Mouse (Mus musculus) liver, embryonic 11.5 days (tissue): ENCODE data around the gene Fto. TPM values are rescaled to one million over a fixed set of nuclear protein-coding genes. Genes with fewer than 3 reads are reported as not detected.

Experiments used
- ATAC-seq: fragments of 200-750 bp; cut with Nextera tagmentation; replicated peaks from 2 replicates; pipeline ENCODE4 v1.8.0; 2017; ENCODE audit warnings: moderate number of reproducible peaks, mild to moderate bottlenecking, moderate TSS enrichment, moderate library complexity; ENCODE audit not compliant: low FRiP score
- DNase-seq: peaks from one replicate; pipeline ENCODE4 v3.0.0-alpha.2; 2017; ENCODE audit warnings: low spot score
- H3K27ac ChIP-seq: fragments of 300-500 bp; sonication (generic); 2 replicates; pipeline ENCODE4 v1.5.1; 2014; ENCODE audit warnings: mild to moderate bottlenecking, low read depth, low read length, control low read depth
- H3K27me3 ChIP-seq: fragments of 300-500 bp; sonication (generic); replicated peaks from 2 replicates; pipeline ENCODE4 v1.6.1; 2014; ENCODE audit warnings: low read length, mixed read lengths; ENCODE audit not compliant: control insufficient read depth, insufficient read depth
- H3K36me3 ChIP-seq: fragments of 300-500 bp; sonication (generic); 2 replicates; pipeline ENCODE4 v1.6.1; 2014; ENCODE audit warnings: mild to moderate bottlenecking, low read length, moderate library complexity, mixed read lengths; ENCODE audit not compliant: control insufficient read depth, insufficient read depth
- H3K4me1 ChIP-seq: fragments of 300-500 bp; sonication (generic); replicated peaks from 2 replicates; pipeline ENCODE4 v1.6.1; 2014; ENCODE audit warnings: low read length, mixed read lengths; ENCODE audit not compliant: control insufficient read depth, insufficient read depth
- H3K4me2 ChIP-seq: fragments of 300-500 bp; sonication (generic); 2 replicates; pipeline ENCODE4 v1.6.1; 2014; ENCODE audit warnings: mild to moderate bottlenecking, control low read depth, moderate library complexity
- H3K4me3 ChIP-seq: fragments of 300-500 bp; sonication (generic); 2 replicates; pipeline ENCODE4 v1.5.1; 2014; ENCODE audit warnings: low read depth, low read length, control low read depth
- H3K9ac ChIP-seq: fragments of 300-500 bp; sonication (generic); 2 replicates; pipeline ENCODE4 v1.6.1; 2014; ENCODE audit warnings: low read depth, low read length, control low read depth
- H3K9me3 ChIP-seq: fragments of 300-500 bp; sonication (generic); 2 replicates; pipeline ENCODE4 v1.6.1; 2016; ENCODE audit warnings: low read length, inconsistent platforms, mixed read lengths; ENCODE audit not compliant: control insufficient read depth
- WGBS: fragments of 180-500 bp; shearing (Covaris S2); extraction: QIAGEN DNeasy Blood & Tissue Kit; methylation state at CpG from one replicate; pipeline ENCODE4 v1.1.7; 2014; 5-methylcytosine and 5-hydroxymethylcytosine counted together
- polyA plus RNA-seq: library from polyadenylated mRNA; unstranded; fragments of >200 nt; fragmentation: Nextera tagmentation; extraction: Ambion mirVana; gene quantifications from 2 replicates; pipeline ENCODE4 v1.2.1, GENCODE M21; 2014

The Fto gene
- polyA plus RNA-seq, 1 experiment from 2014 or later: 56.1 TPM

- no peak for DNase-seq
- peaks cover 17% of the 10 kb centered on the region for H3K4me1 ChIP-seq
These were observed 34.3 kb downstream of the Fto start for GRCm38 (mm10) chr8:91347595-91347994.

DNA sequence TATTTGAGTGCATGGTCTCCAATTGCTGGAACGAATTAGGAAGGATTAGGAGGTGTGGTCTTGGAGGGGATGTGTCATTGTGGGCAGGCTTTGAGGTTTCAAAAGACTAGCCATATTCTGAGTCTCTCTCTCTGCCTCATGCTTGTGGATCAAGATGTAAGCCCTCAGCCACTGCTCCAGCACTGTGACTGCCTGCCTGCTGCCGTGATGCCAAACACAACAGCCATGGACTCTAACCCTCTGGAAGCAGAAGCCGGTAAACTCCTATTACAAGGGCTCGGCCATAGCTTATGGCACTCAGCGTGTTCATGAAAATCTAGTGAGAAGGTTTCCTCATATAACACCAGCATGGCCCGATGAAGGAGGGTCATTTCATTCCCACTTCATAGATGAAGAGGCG lies 36.5 kb downstream of the Fto start:
- no peak for ATAC-seq
- no peak overlapping the region for H3K27ac ChIP-seq
- no peaks in the 10 kb centered on the region for H3K9me3 ChIP-seq
- no peak overlapping the region for H3K9ac ChIP-seq
- H3K4me1 ChIP-seq: peaks cover 14% of the 10 kb centered on the region
- no peaks in the 10 kb centered on the region for H3K27me3 ChIP-seq
- 90% methylated on average over 7 of the region's 7 CpGs for WGBS
- no peaks in the 10 kb centered on the region for H3K36me3 ChIP-seq
- H3K4me2 ChIP-seq: no peak overlapping the region
- H3K4me3 ChIP-seq: no peak overlapping the region
- no peak for DNase-seq

More at GRCm38 (mm10) chr8:91347595-91347994, 34.3 kb downstream of the Fto start:
- 69% methylated on average over 6 of the region's 6 CpGs for WGBS
- Histone ChIP-seq H3K9me3 (no peaks in the 10 kb centered on the region), H3K36me3 (no peaks in the 10 kb centered on the region), H3K27me3 (no peaks in the 10 kb centered on the region), H3K27ac (no peak overlapping the region), H3K9ac (no peak overlapping the region), H3K4me3 (no peak overlapping the region), H3K4me2 (no peak overlapping the region)
- ATAC-seq: no peak

DNA sequence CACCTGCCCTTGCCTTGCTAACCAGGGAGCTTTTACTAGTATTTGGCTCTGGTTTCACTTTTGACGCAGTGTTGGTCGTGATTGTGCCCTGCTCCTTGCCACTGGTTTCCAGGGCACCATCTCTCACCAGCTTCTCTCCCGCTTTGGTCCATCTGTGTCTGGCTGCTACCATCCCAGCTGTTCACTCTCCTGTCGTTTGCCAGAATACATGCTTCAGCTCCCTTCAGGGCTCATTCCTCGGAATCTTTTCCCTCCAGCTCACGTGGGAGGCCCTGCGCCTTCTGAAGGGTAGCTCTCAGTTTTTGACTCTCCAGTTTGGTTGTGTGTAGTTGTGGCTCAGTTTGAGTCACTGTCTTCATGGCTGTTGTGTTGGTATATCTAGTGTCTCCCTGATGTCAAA lies 37.3 kb downstream of the Fto start:
- Histone ChIP-seq H3K27me3 (no peaks in the 10 kb centered on the region), H3K27ac (no peak overlapping the region), H3K4me3 (no peak overlapping the region), H3K4me1 (peaks cover 14% of the 10 kb centered on the region), H3K4me2 (no peak overlapping the region), H3K9ac (no peak overlapping the region), H3K36me3 (no peaks in the 10 kb centered on the region), H3K9me3 (no peaks in the 10 kb centered on the region)
- ATAC-seq: no peak
- WGBS: 74% methylated on average over 7 of the region's 7 CpGs
- DNase-seq: no peak

DNA sequence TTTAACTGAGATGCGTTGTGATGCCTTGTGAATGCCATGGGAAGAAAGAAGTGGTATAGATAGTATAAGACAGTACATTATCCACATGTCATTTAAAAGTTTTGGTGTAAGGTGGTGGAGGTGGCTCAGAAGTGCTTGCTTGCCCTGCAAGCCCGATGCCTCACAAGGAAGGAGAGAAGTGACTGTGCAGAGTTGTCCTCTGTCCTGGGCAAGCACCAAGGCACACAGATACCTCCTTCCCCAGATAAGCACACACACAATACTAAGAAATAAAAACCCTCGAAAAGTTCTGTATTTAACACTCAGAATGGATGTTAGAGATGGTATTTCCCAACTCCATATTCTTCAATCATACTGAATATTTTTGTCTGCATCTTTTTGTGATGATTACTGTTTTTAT lies 39.3 kb downstream of the Fto start:
- Histone ChIP-seq H3K4me2 (no peak overlapping the region), H3K36me3 (no peaks in the 10 kb centered on the region), H3K4me1 (peaks cover 8% of the 10 kb centered on the region), H3K27me3 (no peaks in the 10 kb centered on the region), H3K9ac (no peak overlapping the region), H3K9me3 (no peaks in the 10 kb centered on the region), H3K4me3 (no peak overlapping the region), H3K27ac (peak overlapping the region; percentile 43; the same call in 1 of the 2 replicates)
- ATAC-seq (peak; percentile 78), DNase-seq (no peak)
- WGBS: 67% methylated on average over 3 of the region's 3 CpGs

DNA sequence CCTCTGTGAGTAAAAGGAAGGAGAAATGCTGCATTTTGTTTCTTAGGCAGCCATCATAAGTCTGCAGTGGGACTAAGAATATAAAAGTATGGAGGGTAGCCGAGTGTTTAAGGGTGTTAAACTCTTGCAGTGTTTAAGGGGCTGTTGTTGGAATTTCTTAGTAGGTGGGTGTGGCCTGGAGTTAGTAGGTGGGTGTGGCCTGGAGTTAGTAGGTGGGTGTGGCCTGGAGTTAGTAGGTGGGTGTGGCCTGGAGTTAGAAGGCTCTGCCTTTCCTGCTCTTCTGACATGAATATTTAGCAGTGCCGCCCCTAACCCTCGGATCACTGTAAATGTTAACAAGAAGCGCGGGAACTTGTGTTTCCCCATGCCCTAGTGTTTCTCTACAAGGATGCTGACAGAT lies 39.7 kb downstream of the Fto start:
- ATAC-seq: peak; percentile 73
- WGBS: 76% methylated on average over 5 of the region's 5 CpGs
- DNase-seq: no peak
- H3K4me1 ChIP-seq: peaks cover 6% of the 10 kb centered on the region
- no peaks in the 10 kb centered on the region for H3K9me3 ChIP-seq
- H3K36me3 ChIP-seq: no peaks in the 10 kb centered on the region
- H3K27me3 ChIP-seq: no peaks in the 10 kb centered on the region
- H3K9ac ChIP-seq: no peak overlapping the region
- no peak overlapping the region for H3K4me3 ChIP-seq
- no peak overlapping the region for H3K4me2 ChIP-seq
- H3K27ac ChIP-seq: no peak overlapping the region

DNA sequence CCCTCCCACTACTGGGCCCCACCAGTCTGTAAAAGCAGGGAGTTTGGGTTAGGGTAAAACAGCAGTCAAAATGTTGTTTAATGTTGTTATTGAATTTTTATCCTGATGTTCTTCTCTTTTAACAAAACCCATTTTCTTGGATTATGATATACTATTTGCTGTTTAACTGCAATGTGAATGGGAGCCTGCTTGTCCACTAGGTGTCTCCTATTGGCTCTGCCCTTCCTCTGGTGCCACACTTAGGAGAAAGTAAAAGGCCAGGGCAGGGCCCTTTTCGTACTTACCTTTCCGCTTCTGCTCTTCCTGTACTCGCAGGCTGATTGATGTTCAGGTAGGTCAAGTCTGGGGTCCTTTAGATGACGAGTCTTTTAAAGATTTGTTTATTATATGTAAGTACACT lies 40.6 kb downstream of the Fto start:
- no peak overlapping the region for H3K4me2 ChIP-seq
- ATAC-seq (no peak), DNase-seq (no peak)
- H3K27ac ChIP-seq: no peak overlapping the region
- 91% methylated on average over 4 of the region's 4 CpGs for WGBS
- H3K4me3 ChIP-seq: no peak overlapping the region
- H3K36me3 ChIP-seq: no peaks in the 10 kb centered on the region
- H3K9me3 ChIP-seq: no peaks in the 10 kb centered on the region
- H3K4me1 ChIP-seq: peaks cover 6% of the 10 kb centered on the region
- no peak overlapping the region for H3K9ac ChIP-seq
- H3K27me3 ChIP-seq: no peaks in the 10 kb centered on the region

- Histone ChIP-seq H3K27me3 (no peaks in the 10 kb centered on the region), H3K9me3 (no peaks in the 10 kb centered on the region), H3K36me3 (no peaks in the 10 kb centered on the region), H3K9ac (no peak overlapping the region), H3K4me1 (peaks cover 3% of the 10 kb centered on the region; the same call in 1 of the 2 replicates), H3K4me2 (no peak overlapping the region), H3K27ac (no peak overlapping the region), H3K4me3 (no peak overlapping the region)
- ATAC-seq: no peak
- 58% methylated on average over 10 of the region's 10 CpGs for WGBS
- no peak for DNase-seq
These were observed 42.1 kb downstream of the Fto start for GRCm38 (mm10) chr8:91355301-91355905.

DNA sequence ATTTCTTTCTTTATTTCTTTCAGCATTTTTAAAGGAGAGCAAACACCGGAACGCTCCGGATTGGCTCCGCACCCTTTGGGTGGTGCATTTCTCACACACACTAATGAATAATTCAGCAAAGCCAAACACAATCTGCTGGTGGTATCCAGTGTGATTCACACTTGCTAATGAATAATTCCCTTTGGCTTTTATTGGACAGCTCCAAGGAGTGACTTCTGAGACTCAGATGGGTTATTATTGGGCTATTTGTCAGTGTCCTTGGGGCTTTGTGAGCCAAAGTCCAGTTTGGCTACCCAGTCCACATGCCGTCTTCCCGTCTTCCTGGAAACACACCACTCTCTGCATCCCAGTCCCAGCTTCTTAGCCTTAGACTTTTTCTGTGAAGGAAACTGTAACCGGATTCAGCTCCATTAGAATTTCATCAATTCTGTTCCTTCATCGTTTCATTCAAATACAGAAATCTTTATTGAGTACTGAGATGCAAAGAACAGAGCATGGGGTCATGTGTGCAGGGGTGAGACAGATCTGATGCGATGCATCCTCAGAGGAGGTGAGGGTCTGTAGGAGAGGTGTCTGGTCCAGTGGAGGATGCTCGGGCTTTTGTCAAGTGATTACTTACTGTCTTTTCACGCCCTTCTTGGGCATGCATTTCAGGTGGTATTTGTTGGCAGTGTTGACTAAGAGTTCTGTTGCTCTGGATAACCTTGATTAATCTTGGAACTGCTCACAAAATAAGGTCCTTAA lies 42.8 kb downstream of the Fto start:
- Histone ChIP-seq H3K9ac (no peak overlapping the region), H3K4me1 (no peaks in the 10 kb centered on the region; the same call in 1 of the 2 replicates), H3K27ac (no peak overlapping the region), H3K4me2 (no peak overlapping the region), H3K4me3 (no peak overlapping the region), H3K27me3 (no peaks in the 10 kb centered on the region), H3K9me3 (no peaks in the 10 kb centered on the region), H3K36me3 (no peaks in the 10 kb centered on the region)
- DNase-seq: no peak
- 91% methylated on average over 11 of the region's 11 CpGs for WGBS
- ATAC-seq: no peak

DNA sequence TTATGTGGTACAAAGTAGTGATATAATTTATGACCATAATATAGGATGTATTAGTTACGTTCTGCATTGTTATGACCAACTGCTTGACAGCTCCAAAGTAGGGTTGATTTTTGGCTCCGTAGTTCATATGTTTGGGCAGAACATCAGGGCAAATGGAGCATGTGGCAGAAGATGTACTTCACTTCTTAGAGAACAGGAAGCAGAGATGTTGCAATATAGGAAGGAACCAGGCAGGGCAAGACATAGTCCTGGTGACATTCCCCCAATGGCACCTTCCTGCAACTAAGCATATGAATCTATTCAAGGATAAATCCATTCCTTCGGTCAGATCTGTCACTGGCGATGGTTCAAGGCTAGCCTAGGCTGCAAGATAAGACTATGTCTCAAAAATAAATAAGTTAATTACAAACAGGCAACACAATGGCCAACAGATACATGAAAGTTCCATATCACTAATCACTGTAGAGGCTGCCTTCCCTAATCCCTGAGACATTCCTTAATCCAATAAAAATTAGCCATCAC lies 44.2 kb downstream of the Fto start:
- DNase-seq (no peak), ATAC-seq (no peak)
- Histone ChIP-seq H3K4me1 (no peaks in the 10 kb centered on the region; the same call in 1 of the 2 replicates), H3K27ac (no peak overlapping the region), H3K4me2 (no peak overlapping the region), H3K36me3 (no peaks in the 10 kb centered on the region), H3K9ac (no peak overlapping the region), H3K4me3 (no peak overlapping the region), H3K27me3 (no peaks in the 10 kb centered on the region), H3K9me3 (no peaks in the 10 kb centered on the region)
- 80% methylated on average over 4 of the region's 4 CpGs for WGBS
